Mouse (Mus musculus) embryonic facial prominence, embryonic 15.5 days (tissue): ENCODE data around the gene Mon1a. TPM values are rescaled to one million over a fixed set of nuclear protein-coding genes. Genes with fewer than 3 reads are reported as not detected.

ENCODE experiments used
- ATAC-seq: fragments of 200-750 bp; cut with Nextera tagmentation; 2 replicates; pipeline ENCODE4 v1.8.0; 2017; ENCODE audit warnings: low read depth, moderate TSS enrichment; ENCODE audit not compliant: insufficient number of reproducible peaks, low FRiP score, low TSS enrichment
- H3K27ac ChIP-seq: fragments of 300-500 bp; sonication (generic); replicated peaks from 2 replicates; pipeline ENCODE4 v1.5.1; 2015; ENCODE audit warnings: mild to moderate bottlenecking, inconsistent platforms
- H3K27me3 ChIP-seq: fragments of 300-500 bp; sonication (generic); 2 replicates; pipeline ENCODE4 v1.6.1; 2015; ENCODE audit warnings: inconsistent platforms
- H3K36me3 ChIP-seq: fragments of 300-500 bp; sonication (generic); 2 replicates; pipeline ENCODE4 v1.6.1; 2015; ENCODE audit warnings: mild to moderate bottlenecking, inconsistent platforms
- H3K4me1 ChIP-seq: fragments of 300-500 bp; sonication (generic); 2 replicates; pipeline ENCODE4 v1.6.1; 2015; ENCODE audit warnings: inconsistent platforms
- H3K4me2 ChIP-seq: fragments of 300-500 bp; sonication (generic); replicated peaks from 2 replicates; pipeline ENCODE4 v1.6.1; 2015; ENCODE audit warnings: mild to moderate bottlenecking, inconsistent platforms
- H3K4me3 ChIP-seq: fragments of 300-500 bp; sonication (generic); replicated peaks from 2 replicates; pipeline ENCODE4 v1.5.1; 2015; ENCODE audit warnings: mild to moderate bottlenecking, inconsistent platforms
- H3K9ac ChIP-seq: fragments of 300-500 bp; sonication (generic); 2 replicates; pipeline ENCODE4 v1.6.1; 2015; ENCODE audit warnings: inconsistent platforms
- H3K9me3 ChIP-seq: fragments of 300-500 bp; sonication (generic); replicated peaks from 2 replicates; pipeline ENCODE4 v1.6.1; 2016; ENCODE audit warnings: inconsistent platforms
- WGBS: fragments of 180-500 bp; shearing (Covaris S2); methylation state at CpG from one replicate; pipeline ENCODE4 v1.1.7; 2015; 5-methylcytosine and 5-hydroxymethylcytosine counted together
- polyA plus RNA-seq: library from polyadenylated mRNA; unstranded; fragments of >200 nt; fragmentation: Nextera tagmentation; extraction: Ambion mirVana; gene quantifications from 2 replicates; pipeline ENCODE4 v1.2.1, GENCODE M21; 2015

Mon1a gene
- 17.2 and 18.2 TPM in 2 replicates for polyA plus RNA-seq

DNA sequence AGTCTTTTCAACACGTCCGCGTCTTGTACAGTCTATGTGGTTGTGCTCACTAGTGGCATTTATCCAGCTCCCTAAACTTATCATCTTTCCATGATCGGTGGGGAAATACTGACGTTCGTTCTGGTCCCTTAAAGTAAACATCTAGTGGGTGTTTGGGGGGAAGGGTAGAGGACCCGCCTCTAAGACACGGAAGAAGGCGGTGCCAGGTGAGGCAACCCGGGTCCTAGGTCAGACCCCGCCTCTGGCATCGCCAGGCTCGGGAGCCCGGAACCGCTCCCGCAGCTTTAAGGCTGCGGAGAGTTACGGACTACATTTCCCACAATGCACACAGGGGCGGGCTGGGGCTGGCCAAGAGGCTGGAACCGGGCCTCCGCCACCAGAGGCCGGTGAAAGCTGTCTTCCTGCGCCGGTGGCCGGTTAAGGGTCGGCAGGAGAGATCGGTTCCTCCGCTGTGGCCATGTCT lies at the start of gene Mon1a:
Gene Mon1a (plus strand): TSS at position 348 of the 463 bp plus-strand sequence.
- Histone ChIP-seq H3K36me3 (no peaks in the 10 kb centered on the region), H3K9ac (peak within 1 kb of the TSS; percentile 82), H3K4me2 (peak within 1 kb of the TSS; percentile 78), H3K4me3 (peak within 1 kb of the TSS; percentile 82), H3K9me3 (no peaks in the 10 kb centered on the region), H3K27me3 (0 out of 2 replicates have a peak, but pooled peaks cover 6% of the 10 kb centered on the region), H3K4me1 (peaks cover 21% of the 10 kb centered on the region), H3K27ac (peak within 1 kb of the TSS; percentile 77)
- peak; percentile 95 for ATAC-seq
- under 1% methylated on average over 28 of the region's 28 CpGs for WGBS

DNA sequence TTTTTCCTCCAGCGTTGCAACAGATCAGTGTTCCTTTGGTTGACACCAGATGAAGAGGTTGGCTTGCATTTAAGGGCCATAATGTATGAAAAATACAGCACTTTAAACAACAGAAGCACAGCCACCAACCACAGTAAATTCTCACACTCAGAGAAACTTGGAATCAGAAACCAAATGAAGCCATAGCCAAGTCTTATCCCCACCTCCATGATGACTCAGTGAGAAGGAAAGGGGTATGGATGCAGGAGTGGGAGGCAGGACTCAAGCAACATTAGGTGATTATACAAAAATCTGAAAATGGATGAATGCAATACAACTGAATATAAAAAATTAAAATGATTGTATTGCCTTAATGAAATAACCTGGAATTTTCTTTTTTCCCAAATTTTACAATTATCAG lies 49.1 kb upstream of the Mon1a start:
- Histone ChIP-seq H3K36me3 (peaks cover 16% of the 10 kb centered on the region; the same call in 1 of the 2 replicates), H3K27me3 (no peaks in the 10 kb centered on the region)

DNA sequence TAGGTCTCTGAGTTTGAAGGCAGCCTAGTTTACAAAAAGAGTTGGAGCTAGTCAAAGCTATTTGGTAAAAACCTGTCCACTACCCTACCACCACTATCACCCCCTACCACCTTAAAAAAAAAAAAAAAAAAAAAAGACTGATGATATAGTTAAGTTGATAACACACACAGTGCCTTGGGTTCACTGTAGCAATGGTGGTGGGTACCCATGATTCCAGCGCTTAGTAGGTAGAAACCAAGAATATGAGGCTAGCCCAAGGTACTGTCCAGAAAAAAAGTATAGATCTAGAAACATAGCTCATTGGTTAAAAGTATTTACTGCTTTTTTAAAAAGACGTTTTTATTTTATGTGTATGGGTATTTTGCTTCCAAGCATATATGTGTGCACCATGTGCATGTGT lies 45.2 kb upstream of the Mon1a start:
- H3K9ac ChIP-seq: no peak overlapping the region
- 91% methylated on average over 2 of the region's 2 CpGs for WGBS
- no peak for ATAC-seq

More for the DNA sequence above, 49.1 kb upstream of the Mon1a start:
- no peak for ATAC-seq
- no peak overlapping the region for H3K27ac ChIP-seq
- no peaks in the 10 kb centered on the region for H3K4me1 ChIP-seq
- H3K9me3 ChIP-seq: no peaks in the 10 kb centered on the region
- 93% methylated on average over 1 of the region's 1 CpGs for WGBS
- H3K4me3 ChIP-seq: no peak overlapping the region
- no peak overlapping the region for H3K9ac ChIP-seq
- no peak overlapping the region for H3K4me2 ChIP-seq

DNA sequence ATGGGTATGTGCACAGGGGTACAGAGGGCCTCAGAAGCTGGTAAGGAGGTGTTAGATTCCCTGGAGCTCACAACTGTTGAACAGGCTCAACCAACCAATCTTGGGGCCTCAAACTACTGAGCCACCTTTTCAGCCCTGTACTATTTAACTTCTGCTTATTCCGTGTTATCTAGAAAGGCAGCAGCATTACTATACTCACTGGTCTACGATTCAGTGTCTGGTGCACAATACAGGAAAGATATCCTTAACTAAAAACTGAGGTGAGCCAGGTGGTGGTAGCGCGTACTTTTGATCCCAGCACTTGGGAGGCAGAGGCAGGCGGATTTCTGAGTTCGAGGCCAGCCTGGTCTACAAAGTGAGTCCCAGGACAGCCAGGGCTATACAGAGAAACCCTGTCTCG lies 39.0 kb upstream of the Mon1a start:
- Histone ChIP-seq H3K4me3 (no peak overlapping the region), H3K4me2 (no peak overlapping the region), H3K4me1 (no peaks in the 10 kb centered on the region), H3K36me3 (peaks cover 44% of the 10 kb centered on the region), H3K9ac (no peak overlapping the region), H3K27me3 (no peaks in the 10 kb centered on the region), H3K9me3 (no peaks in the 10 kb centered on the region), H3K27ac (no peak overlapping the region)
- no peak for ATAC-seq
- WGBS: 97% methylated on average over 7 of the region's 7 CpGs

More for the DNA sequence above, 45.2 kb upstream of the Mon1a start:
- Histone ChIP-seq H3K9me3 (no peaks in the 10 kb centered on the region), H3K36me3 (peaks cover 24% of the 10 kb centered on the region), H3K4me2 (no peak overlapping the region), H3K4me3 (no peak overlapping the region), H3K27ac (no peak overlapping the region), H3K4me1 (no peaks in the 10 kb centered on the region), H3K27me3 (no peaks in the 10 kb centered on the region)

DNA sequence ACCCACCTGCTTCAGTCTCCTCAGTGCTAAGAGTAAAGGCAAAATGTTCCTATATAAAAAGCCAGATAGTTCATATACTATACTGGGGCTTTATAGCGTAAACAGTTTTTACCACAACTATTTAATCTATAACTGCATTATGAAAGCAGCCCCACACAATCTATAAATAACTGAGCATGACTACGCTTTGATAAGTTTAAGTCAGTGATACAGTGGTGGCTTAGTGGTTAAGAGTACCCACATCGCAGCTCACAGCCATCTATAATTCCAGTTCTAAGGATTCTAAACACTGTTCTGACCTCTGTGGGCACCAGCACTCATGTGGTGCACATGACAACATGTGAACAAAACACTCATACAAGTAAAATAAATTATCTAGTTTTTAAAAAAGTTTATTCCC lies 29.6 kb upstream of the Mon1a start:
- H3K27me3 ChIP-seq: no peaks in the 10 kb centered on the region
- WGBS: 90% methylated on average over 3 of the region's 3 CpGs
- no peaks in the 10 kb centered on the region for H3K4me1 ChIP-seq
- H3K4me2 ChIP-seq: no peak overlapping the region
- H3K4me3 ChIP-seq: no peak overlapping the region
- ATAC-seq: no peak
- H3K27ac ChIP-seq: no peak overlapping the region
- peaks cover 23% of the 10 kb centered on the region; the same call in 1 of the 2 replicates for H3K36me3 ChIP-seq
- H3K9me3 ChIP-seq: no peaks in the 10 kb centered on the region
- H3K9ac ChIP-seq: no peak overlapping the region

DNA sequence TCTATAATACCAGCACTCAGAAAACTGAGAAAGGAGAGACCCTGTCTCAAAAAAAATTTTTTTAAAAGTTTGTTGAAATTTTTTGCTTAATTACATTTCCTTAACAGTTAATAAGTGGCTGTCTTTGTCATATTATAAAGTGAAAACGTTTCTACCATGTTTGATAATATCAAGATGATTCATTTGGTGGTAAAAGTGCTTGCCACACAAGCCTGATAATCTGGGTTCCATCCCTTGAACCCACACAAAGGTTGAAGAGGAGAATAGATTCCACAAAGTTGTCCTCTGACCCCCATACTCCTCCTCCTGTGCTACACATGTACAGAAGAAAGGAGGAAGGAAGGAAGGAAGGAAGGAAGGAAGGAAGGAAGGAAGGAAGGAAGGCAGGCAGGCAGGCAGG lies 23.5 kb upstream of the Mon1a start:
- WGBS: 80% methylated on average over 1 of the region's 1 CpGs
- no peaks in the 10 kb centered on the region for H3K27me3 ChIP-seq
- ATAC-seq: no peak
- no peak overlapping the region for H3K4me3 ChIP-seq
- no peak overlapping the region for H3K27ac ChIP-seq
- H3K36me3 ChIP-seq: peaks cover 12% of the 10 kb centered on the region; the same call in 1 of the 2 replicates
- no peaks in the 10 kb centered on the region for H3K9me3 ChIP-seq
- H3K4me1 ChIP-seq: no peaks in the 10 kb centered on the region
- no peak overlapping the region for H3K9ac ChIP-seq
- H3K4me2 ChIP-seq: no peak overlapping the region

DNA sequence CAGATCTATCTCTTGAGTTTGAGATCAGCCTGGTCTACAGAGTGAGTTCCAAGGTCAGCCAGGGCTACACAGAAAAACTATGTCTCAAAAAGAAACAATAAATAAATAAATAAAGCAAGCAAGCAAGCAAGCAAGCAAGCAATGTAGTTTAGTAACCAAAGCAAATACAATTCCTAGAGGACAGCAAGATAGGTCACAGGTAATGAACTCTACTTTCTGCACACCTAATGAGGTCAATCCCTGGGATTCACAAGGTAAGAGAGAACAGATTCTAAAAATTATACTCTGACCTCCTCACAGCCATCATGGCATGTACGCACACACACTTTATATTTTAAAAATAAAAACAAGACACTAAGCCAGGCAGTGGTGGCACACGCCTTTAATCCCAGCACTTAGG lies 21.9 kb upstream of the Mon1a start:
- Histone ChIP-seq H3K27ac (no peak overlapping the region), H3K9ac (no peak overlapping the region), H3K4me1 (0 out of 2 replicates have a peak, but pooled peaks cover under 1% of the 10 kb centered on the region), H3K4me3 (no peak overlapping the region), H3K4me2 (no peak overlapping the region), H3K36me3 (peaks cover 8% of the 10 kb centered on the region; the same call in 1 of the 2 replicates), H3K9me3 (no peaks in the 10 kb centered on the region), H3K27me3 (no peaks in the 10 kb centered on the region)
- no peak for ATAC-seq
- 95% methylated on average over 2 of the region's 2 CpGs for WGBS

DNA sequence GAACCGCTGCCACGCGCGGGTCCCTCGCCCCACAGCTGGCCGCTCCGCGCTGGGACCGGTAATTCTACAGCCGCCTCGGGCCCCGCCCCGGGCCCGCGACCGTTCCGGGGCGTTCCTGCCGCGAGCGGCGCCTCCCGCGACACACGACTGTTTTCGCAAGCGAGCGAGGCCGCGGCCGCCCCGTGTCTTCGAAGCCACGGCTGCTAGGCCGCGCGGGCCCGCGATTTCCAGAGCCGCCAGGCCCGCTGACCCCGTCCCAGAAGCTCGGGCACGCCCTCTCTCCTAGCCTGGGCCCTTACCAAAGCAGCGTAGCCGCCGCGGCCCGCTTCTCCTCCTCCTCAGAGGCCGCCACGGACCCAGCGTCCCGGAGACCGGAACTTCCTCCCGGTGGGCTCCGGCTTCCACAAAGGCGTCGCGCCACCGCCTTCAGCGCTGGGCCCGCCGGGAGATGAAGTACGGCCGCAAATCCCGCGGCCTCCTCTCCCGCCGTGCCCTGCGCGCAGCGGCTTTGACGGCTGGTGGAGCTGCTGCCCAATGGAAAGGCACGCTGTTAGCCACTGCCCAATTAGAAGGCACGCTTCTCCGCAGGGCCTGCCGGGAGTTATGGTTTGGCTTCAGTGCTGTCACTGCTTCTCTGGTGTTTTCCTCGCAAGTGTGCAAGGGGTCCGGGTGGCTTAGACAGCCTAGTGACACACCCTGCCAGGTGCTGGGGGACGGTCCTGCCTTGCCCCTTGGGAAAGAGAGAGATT lies 15.4 kb upstream of the Mon1a start:
- peak overlapping the region; percentile 96 for H3K9ac ChIP-seq
- ATAC-seq: peak; percentile 99
- H3K27me3 ChIP-seq: no peaks in the 10 kb centered on the region
- H3K4me1 ChIP-seq: peaks cover 13% of the 10 kb centered on the region
- H3K4me3 ChIP-seq: peak overlapping the region; percentile 73
- peak overlapping the region; percentile 96 for H3K27ac ChIP-seq
- H3K9me3 ChIP-seq: no peaks in the 10 kb centered on the region
- WGBS: under 1% methylated on average over 80 of the region's 80 CpGs
- peak overlapping the region; percentile 68 for H3K4me2 ChIP-seq
- H3K36me3 ChIP-seq: 0 out of 2 replicates have a peak, but pooled peaks cover 3% of the 10 kb centered on the region

DNA sequence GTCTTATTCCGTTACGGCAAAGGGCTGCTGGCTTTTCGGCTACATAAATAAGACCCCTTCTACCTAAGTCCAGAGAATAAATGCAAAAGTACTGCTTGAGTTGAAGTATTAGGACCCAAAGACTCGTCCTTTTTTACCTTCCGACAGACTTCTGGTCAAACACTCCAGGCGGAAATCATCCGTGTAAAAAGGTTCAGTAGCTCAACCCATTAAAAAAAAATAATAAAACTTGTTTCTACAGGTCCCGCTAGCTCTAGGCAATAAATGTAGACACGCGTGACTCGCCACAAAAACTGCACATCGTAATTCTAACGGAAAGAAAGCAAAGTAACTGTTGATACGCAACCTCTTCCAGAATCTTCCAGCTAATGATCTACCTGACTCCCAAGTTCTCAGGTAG lies 14.8 kb upstream of the Mon1a start, which contains the start of gene Rbm6:
Gene Rbm6 (minus strand): TSS at position 101 of the 400 bp plus-strand sequence.
- Histone ChIP-seq H3K4me3 (peak within 1 kb of the TSS; percentile 73), H3K36me3 (0 out of 2 replicates have a peak, but pooled peaks cover 3% of the 10 kb centered on the region), H3K4me1 (peaks cover 13% of the 10 kb centered on the region), H3K9ac (peak within 1 kb of the TSS; percentile 96), H3K27ac (peak within 1 kb of the TSS; percentile 96), H3K9me3 (no peaks in the 10 kb centered on the region), H3K27me3 (no peaks in the 10 kb centered on the region), H3K4me2 (peak within 1 kb of the TSS; percentile 68)
- ATAC-seq: no peak
- WGBS: 8% methylated on average over 14 of the region's 14 CpGs

DNA sequence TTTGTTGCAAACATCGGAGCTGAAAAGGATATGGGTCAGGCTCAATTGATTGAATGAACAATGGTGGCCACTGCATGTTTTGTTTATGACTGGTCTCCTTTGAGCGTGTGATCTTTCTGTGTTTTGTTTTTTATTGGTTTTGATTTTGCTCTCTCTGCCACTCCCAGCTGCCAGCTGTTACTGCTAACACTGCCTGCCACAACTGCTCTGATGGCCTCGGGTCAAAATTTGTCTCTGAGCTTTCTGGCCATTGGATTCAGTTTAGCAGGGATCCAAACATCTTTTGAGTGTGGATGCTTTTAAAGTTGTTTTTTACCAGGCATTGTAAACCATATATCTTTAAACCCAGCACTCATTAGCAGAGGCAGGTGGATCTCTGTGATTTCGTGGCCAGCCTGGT lies 7.5 kb upstream of the Mon1a start:
- no peaks in the 10 kb centered on the region for H3K27me3 ChIP-seq
- no peaks in the 10 kb centered on the region for H3K4me1 ChIP-seq
- H3K9ac ChIP-seq: no peak overlapping the region
- H3K9me3 ChIP-seq: no peaks in the 10 kb centered on the region
- WGBS: 45% methylated on average over 4 of the region's 4 CpGs
- no peak overlapping the region for H3K27ac ChIP-seq
- no peak overlapping the region for H3K4me3 ChIP-seq
- H3K4me2 ChIP-seq: no peak overlapping the region
- no peaks in the 10 kb centered on the region for H3K36me3 ChIP-seq
- no peak for ATAC-seq

DNA sequence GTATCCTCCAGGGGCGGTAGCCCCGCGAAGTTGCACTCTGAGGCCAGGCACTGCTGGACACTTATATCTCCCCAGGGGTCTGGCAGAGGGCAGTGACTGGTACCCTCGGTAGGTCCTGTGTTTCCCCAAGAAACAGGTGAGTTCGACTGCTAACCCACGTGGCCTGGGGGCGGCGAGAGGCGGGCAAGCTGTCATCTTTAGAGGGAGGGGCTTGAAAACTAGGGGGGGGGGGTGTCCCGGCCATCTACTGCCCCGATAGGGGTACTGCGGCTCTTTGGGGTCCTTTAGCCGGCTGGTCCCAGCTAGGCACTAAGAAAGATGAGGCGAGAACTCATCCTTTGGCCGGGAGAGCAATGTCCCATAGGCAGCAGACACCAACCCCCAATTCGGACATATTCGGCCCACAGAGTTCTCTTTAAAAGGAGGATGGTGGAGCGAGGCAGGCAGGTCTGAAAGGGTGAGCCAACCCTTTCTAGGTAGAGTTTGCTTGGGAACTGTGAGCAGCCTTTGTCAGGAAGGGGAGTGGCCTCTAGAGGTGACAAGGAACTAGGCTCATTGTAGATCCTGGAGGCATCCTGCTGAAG lies 408 bp downstream of the Mon1a start:
- Histone ChIP-seq H3K4me1 (peaks cover 21% of the 10 kb centered on the region), H3K27me3 (0 out of 2 replicates have a peak, but pooled peaks cover 6% of the 10 kb centered on the region), H3K36me3 (no peaks in the 10 kb centered on the region), H3K27ac (peak overlapping the region; percentile 77), H3K4me3 (peak overlapping the region; percentile 82), H3K4me2 (peak overlapping the region; percentile 78), H3K9ac (peak overlapping the region; percentile 82), H3K9me3 (no peaks in the 10 kb centered on the region)
- WGBS: under 1% methylated on average over 18 of the region's 18 CpGs
- peak; percentile 72 for ATAC-seq
